Mouse (Mus musculus): ENCODE data around the gene Tbca. TPM values are rescaled to one million over a fixed set of nuclear protein-coding genes. Genes with fewer than 3 reads are reported as not detected.

Tbca gene
- polyA plus RNA-seq (2015; fragmentation: Illumina TruSeq; extraction: RNeasy Lipid Tissue Mini Kit (QIAGEN cat#74804); ENCODE audit: insufficient read depth, low read depth, low replicate concordance): 39.0 TPM

DNA sequence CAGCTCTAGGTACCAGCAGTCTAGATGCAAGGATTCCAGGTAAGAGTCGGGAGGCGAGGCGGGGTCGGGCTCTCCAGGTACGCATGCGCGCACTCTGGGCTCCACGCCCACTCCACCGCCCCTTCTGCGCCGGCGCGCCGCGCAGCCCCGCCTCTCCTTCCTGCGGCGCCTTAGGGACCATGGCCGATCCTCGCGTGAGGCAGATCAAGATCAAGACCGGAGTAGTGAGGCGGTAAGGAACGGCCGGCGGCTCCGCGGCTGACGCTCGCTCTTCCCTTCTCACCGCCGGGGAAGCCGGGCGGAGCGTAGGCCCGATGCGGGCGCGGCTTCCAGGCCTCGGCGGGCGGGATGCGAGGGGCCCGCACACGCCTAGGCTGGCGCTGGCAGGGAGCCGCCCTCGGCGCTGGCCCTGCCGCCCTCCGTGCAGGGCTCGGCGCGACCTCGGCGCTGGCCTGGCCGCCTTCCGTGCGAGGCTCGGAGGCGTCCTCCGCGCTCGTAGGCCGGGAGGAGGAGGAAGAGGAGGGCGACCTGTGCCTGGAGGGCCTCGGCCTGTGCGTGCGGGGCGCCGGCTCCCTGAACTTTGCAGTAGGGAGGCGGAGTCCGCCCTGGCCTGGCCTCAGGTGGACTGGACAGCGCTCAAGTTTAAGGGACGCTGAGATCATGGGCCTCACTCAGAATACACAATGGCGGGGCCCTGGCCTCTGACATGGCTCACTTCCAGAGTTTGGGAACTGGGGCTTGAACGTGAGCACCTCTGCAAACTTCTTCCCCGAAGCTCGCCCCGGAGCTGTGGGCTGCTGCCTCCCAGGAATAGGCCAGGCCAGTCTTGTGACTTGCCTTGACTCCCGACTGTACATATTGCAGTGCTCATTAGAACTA, at the start of gene Tbca:
Tbca (plus strand) TSS at position 140 of the 879 bp plus-strand sequence.

DNA sequence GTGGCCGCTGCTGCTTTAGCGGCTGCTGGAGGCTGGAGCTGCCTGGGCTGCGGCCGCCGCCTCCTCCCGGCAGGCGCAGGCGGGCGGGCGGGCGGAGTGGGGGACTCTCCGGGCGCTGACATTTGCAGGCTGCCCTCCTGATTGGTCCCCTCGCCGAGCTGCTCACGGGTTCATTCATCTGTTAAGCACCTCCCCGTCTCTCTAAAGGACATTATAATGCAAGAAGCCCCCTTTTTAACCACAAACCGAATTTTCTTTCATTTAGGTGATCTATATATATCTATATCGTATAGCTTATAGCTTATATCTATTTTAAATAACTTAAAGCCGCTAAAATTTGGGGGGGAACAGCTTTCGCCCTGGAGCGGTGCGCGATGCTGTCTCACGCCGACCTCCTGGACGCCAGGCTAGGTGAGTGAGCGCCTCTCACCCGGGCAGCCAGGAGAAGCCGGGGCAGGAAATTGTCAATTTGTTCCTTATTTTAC, 86.7 kb downstream of the Tbca start, which contains the start of gene Otp:
Otp (plus strand) TSS at position 207 of the 485 bp plus-strand sequence.

Other genes with a start within 250 kb of the Tbca start
- not detected for gene Otp, start 86.7 kb downstream of the Tbca start, polyA plus RNA-seq (2015; fragmentation: Illumina TruSeq; extraction: RNeasy Lipid Tissue Mini Kit (QIAGEN cat#74804); ENCODE audit: insufficient read depth, low read depth, low replicate concordance)
- gene Wdr41, start 187.4 kb downstream of the Tbca start, polyA plus RNA-seq (2015; fragmentation: Illumina TruSeq; extraction: RNeasy Lipid Tissue Mini Kit (QIAGEN cat#74804); ENCODE audit: insufficient read depth, low read depth, low replicate concordance): 6.1 TPM